Mouse (Mus musculus) heart, embryonic 14.5 days (tissue): ENCODE measurements around the gene Mfsd4a. TPM values are rescaled to one million over a fixed set of nuclear protein-coding genes. Genes with fewer than 3 reads are reported as not detected.
A peak's percentile ranks its signal among the peaks of the same experiment; 100 is the strongest.

Source experiments
- ATAC-seq: fragments of 200-750 bp; cut with Nextera tagmentation; 2 replicates; pipeline ENCODE4 v1.8.0; 2017; ENCODE audit warnings: low read depth, moderate TSS enrichment; ENCODE audit not compliant: insufficient number of reproducible peaks, insufficient read depth, low FRiP score
- H3K27ac ChIP-seq, 2 experiments: fragments of 200-500 bp in 1 of 2; fragments of 300-500 bp in 1 of 2; sonication (generic) in 1 of 2; replicated peaks in 1 of 2; 2 replicates each; pipeline ENCODE4 v1.5.1; 2012 to 2014; ENCODE audit warnings: low read depth in 2 of 2, low read length in 2 of 2, control low read depth in 1 of 2, mild to moderate bottlenecking in 1 of 2, mixed read lengths in 1 of 2; ENCODE audit not compliant: control insufficient read depth in 1 of 2, insufficient read depth in 1 of 2
- H3K27me3 ChIP-seq: fragments of 300-500 bp; sonication (generic); 2 replicates; pipeline ENCODE4 v1.6.1; 2014; ENCODE audit warnings: mild to moderate bottlenecking, low read length, control low read depth; ENCODE audit not compliant: control insufficient read depth, insufficient read depth
- H3K36me3 ChIP-seq: fragments of 300-500 bp; sonication (generic); 2 replicates; pipeline ENCODE4 v1.6.1; 2014; ENCODE audit warnings: mild to moderate bottlenecking, control low read depth, low read length, mixed read lengths; ENCODE audit not compliant: control insufficient read depth, insufficient read depth
- H3K4me1 ChIP-seq, 2 experiments: fragments of 200-500 bp in 1 of 2; fragments of 300-500 bp in 1 of 2; sonication (generic) in 1 of 2; 2 replicates each; pipeline ENCODE4 v1.6.1; 2012 to 2014; ENCODE audit warnings: low read length in 2 of 2, control low read depth in 1 of 2, mixed read lengths in 1 of 2; ENCODE audit not compliant: control insufficient read depth in 2 of 2, insufficient read depth in 2 of 2
- H3K4me2 ChIP-seq: fragments of 300-500 bp; sonication (generic); 2 replicates; pipeline ENCODE4 v1.6.1; 2014; ENCODE audit warnings: mild to moderate bottlenecking, low read length
- H3K4me3 ChIP-seq, 2 experiments: fragments of 200-500 bp in 1 of 2; fragments of 300-500 bp in 1 of 2; sonication (generic) in 1 of 2; 2 replicates each; pipeline ENCODE4 v1.5.1; 2012 to 2014; ENCODE audit warnings: low read length in 2 of 2, mild to moderate bottlenecking in 2 of 2, control low read depth in 1 of 2, low read depth in 1 of 2, moderate library complexity in 1 of 2; ENCODE audit not compliant: control insufficient read depth in 1 of 2, insufficient read depth in 1 of 2
- H3K9ac ChIP-seq: fragments of 300-500 bp; sonication (generic); 2 replicates; pipeline ENCODE4 v1.6.1; 2014; ENCODE audit warnings: mild to moderate bottlenecking, low read length
- H3K9me3 ChIP-seq: fragments of 300-500 bp; sonication (generic); 2 replicates; pipeline ENCODE4 v1.6.1; 2016; ENCODE audit warnings: low read length, control low read depth; ENCODE audit not compliant: control insufficient read depth
- WGBS: fragments of 180-500 bp; shearing (Covaris S2); extraction: QIAGEN DNeasy Blood & Tissue Kit; methylation state at CpG from one replicate; pipeline ENCODE4 v1.1.7; 2014; 5-methylcytosine and 5-hydroxymethylcytosine counted together
- polyA plus RNA-seq: library from polyadenylated mRNA; unstranded; fragments of >200 nt; fragmentation: Nextera tagmentation; extraction: Ambion mirVana; gene quantifications from 2 replicates; pipeline ENCODE4 v1.2.1, GENCODE M21; 2014

Gene Mfsd4a
- polyA plus RNA-seq, 1 experiment from 2014 or later = 12.6 TPM

GRCm38 (mm10) chr1:132101953-132102697, 34.3 kb upstream of the Mfsd4a start:
- H3K27me3 ChIP-seq = no peaks in the 10 kb centered on the region
- H3K4me1 ChIP-seq = no peaks in the 10 kb centered on the region
- no peak overlapping the region for H3K27ac ChIP-seq
- 77% methylated on average over 6 of the region's 6 CpGs for WGBS
- H3K9me3 ChIP-seq = no peaks in the 10 kb centered on the region
- no peak overlapping the region for H3K4me3 ChIP-seq
- H3K9ac ChIP-seq = no peak overlapping the region
- no peak overlapping the region for H3K4me2 ChIP-seq
- no peak for ATAC-seq
- no peaks in the 10 kb centered on the region for H3K36me3 ChIP-seq

DNA sequence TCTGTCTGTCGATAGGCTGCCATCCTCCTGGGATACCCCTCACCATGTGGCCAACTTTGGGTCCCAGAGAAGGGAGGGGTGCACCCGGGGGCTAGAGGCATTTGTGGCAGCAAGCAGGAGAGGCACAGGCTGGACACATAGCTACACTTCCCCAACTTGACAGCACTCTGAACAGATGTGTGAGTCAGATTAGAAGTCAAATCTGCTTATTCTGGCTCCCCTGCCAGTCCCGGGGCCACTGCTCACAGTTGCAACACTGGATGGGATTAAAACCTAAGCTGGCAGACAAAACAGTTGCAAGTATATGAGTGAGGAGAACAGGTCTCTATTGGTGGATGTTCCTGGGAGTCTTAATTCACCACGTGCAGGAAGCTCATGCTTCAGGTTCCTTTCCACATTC, 31.9 kb upstream of the Mfsd4a start:
- WGBS = 58% methylated on average over 4 of the region's 4 CpGs
- ATAC-seq = no peak
- H3K4me1 ChIP-seq = peaks cover 9 to 11% of the 10 kb centered on the region in 2 experiments
- H3K36me3 ChIP-seq = no peaks in the 10 kb centered on the region
- H3K4me2 ChIP-seq = no peak overlapping the region
- no peak overlapping the region for H3K9ac ChIP-seq
- no peak overlapping the region for H3K27ac ChIP-seq
- H3K4me3 ChIP-seq = no peak overlapping the region
- no peaks in the 10 kb centered on the region for H3K9me3 ChIP-seq
- H3K27me3 ChIP-seq = no peaks in the 10 kb centered on the region

DNA sequence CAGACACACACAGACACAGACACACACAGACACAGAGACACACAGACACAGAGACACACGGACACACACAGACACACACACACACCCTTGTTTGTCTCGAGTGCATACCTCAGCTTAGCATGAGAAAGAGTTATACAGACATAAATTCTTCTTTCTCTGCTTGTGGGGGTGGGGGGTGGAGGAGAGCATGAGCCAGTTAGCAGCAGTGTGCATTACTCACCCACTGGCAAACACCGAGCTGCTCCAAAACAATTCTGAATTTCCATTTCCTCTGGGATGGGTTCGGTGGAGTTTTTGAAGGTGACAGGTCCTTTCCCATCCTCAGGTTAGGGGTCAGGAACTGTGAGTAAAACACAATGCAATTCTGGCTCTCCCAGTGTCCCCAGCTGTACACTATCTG, 31.2 kb upstream of the Mfsd4a start:
- no peak overlapping the region for H3K27ac ChIP-seq
- no peaks in the 10 kb centered on the region for H3K9me3 ChIP-seq
- H3K27me3 ChIP-seq = no peaks in the 10 kb centered on the region
- no peak for ATAC-seq
- H3K9ac ChIP-seq = no peak overlapping the region
- 63% methylated on average over 4 of the region's 4 CpGs for WGBS
- H3K4me2 ChIP-seq = no peak overlapping the region
- H3K4me3 ChIP-seq = no peak overlapping the region
- no peaks in the 10 kb centered on the region for H3K36me3 ChIP-seq
- H3K4me1 ChIP-seq = peaks cover 9 to 11% of the 10 kb centered on the region in 2 experiments

DNA sequence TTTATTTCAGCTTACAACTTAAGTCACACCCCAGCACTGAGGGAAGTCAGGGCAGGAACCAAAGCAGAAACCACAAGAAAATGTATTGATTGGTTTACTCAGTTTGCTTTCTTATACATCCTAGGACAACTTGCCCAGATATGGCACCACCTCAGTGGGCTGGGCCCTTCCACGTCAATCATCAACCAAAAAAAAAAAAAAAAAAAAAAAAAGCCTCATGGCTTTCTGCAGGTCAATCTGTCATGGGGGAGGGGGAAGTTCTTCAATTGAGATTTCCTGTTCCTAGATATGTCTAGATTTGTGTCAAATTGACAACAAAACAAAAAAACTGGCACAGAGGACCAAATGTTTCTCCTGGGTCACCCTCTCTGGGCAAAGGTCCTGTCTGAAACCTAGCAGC, 30.2 kb upstream of the Mfsd4a start:
- Histone ChIP-seq H3K27ac (no peak overlapping the region), H3K9me3 (no peaks in the 10 kb centered on the region), H3K4me3 (no peak overlapping the region), H3K36me3 (no peaks in the 10 kb centered on the region), H3K9ac (no peak overlapping the region), H3K27me3 (no peaks in the 10 kb centered on the region), H3K4me1 (peaks cover 9 to 11% of the 10 kb centered on the region in 2 experiments), H3K4me2 (no peak overlapping the region)
- no peak for ATAC-seq
- 64% methylated on average over 1 of the region's 1 CpGs for WGBS

DNA sequence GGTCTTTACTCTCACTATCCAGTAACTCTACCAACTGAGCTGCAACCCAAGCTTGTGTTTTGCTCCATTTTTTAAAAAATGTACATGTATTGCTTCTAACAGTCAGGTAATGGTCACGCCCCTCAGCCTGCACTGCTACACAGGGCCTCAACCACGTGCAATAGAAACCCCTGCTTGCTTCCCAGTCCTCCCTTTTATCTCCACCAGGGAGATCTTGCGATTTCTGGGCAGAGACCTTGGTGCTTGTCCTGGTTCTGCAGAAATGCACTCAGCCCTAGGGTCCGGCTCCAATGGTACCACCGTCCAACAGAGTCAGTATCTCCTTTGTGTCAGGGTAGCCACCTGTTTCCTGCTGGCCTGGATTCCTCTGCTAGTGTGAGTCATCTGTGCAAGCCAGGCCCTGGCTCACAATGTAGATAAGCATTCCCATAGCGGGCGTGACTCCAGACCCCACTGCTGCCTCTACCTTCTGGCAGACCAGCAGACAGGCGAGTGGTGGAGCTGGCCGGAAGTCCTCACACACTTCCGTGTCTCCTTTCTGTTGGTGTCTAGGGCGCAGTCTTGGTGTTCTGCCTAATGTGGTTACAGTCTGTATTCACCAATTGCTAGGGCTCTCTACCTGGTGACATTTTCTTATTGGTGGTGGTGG, 27.6 kb upstream of the Mfsd4a start:
- Histone ChIP-seq H3K9ac (no peak overlapping the region), H3K27ac (peak overlapping the region; percentile 36 to 39; a peak in 3 of 4 replicates), H3K4me2 (no peak overlapping the region), H3K36me3 (no peaks in the 10 kb centered on the region), H3K9me3 (no peaks in the 10 kb centered on the region), H3K4me1 (peaks cover 9 to 11% of the 10 kb centered on the region in 2 experiments), H3K4me3 (no peak overlapping the region), H3K27me3 (no peaks in the 10 kb centered on the region)
- peak; percentile 84 for ATAC-seq
- WGBS = 20% methylated on average over 11 of the region's 11 CpGs

DNA sequence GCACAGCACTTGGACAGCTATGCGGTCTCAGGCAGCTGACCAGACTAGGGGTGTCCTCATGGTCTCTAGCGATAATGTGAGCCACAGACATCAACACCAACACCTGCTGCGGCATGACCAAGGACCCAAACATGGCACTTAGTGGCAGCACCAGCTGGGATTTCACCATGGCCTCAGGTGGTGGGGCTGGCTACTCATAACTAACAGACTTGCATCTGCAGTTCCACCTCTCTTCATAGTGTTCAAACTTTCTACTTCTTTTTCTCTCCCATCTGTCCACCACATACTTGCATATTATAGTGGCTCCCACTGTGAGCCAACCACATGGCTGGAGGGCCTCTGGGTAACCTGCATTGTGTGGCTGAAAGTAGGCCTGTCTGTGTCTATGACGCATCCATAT, 25.4 kb upstream of the Mfsd4a start:
- ATAC-seq = no peak
- H3K27ac ChIP-seq = no peak overlapping the region
- WGBS = 92% methylated on average over 4 of the region's 4 CpGs

DNA sequence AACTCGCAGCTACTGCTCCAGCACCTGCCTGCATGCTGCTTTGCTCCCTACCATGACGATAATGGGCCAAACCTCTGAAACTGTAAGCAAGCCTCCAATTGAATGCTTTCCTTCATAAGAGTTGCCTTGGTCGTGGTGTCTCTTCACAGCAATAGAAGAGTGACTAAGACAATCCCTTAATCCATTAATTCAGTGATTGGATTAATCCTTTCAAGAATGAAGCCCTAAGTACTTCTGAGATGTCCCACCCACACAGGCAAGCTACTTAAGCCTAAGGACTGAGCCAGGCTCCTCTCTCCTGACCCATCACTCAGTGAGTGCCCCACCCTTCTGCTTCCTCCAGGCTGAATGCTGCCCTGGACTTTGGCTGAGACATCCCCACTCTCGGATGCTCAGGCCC, 22.4 kb upstream of the Mfsd4a start:
- no peaks in the 10 kb centered on the region for H3K36me3 ChIP-seq
- H3K4me2 ChIP-seq = no peak overlapping the region
- WGBS = 76% methylated on average over 4 of the region's 4 CpGs
- H3K27ac ChIP-seq = no peak overlapping the region
- ATAC-seq = no peak
- H3K4me3 ChIP-seq = no peak overlapping the region
- H3K9me3 ChIP-seq = no peaks in the 10 kb centered on the region
- H3K27me3 ChIP-seq = no peaks in the 10 kb centered on the region
- peaks cover 1 to 3% of the 10 kb centered on the region in 2 experiments for H3K4me1 ChIP-seq
- no peak overlapping the region for H3K9ac ChIP-seq

More for the DNA sequence above, 25.4 kb upstream of the Mfsd4a start:
- Histone ChIP-seq H3K9ac (no peak overlapping the region), H3K4me3 (no peak overlapping the region), H3K4me1 (peaks cover 9 to 11% of the 10 kb centered on the region in 2 experiments), H3K4me2 (no peak overlapping the region), H3K27me3 (no peaks in the 10 kb centered on the region), H3K36me3 (no peaks in the 10 kb centered on the region), H3K9me3 (no peaks in the 10 kb centered on the region)
